Mouse (Mus musculus) heart, postnatal 0 days (tissue): Measurements from ENCODE around the gene Olfr876.

Experiments
- CTCF ChIP-seq: IDR thresholded peaks from 2 replicates; pipeline ENCODE4 v1.5.1; 2016; ENCODE audit warnings: antibody characterized with exemption, control low read depth, low read depth
- EP300 ChIP-seq: IDR thresholded peaks from 2 replicates; pipeline ENCODE4 v1.6.1; 2016; ENCODE audit warnings: antibody characterized with exemption, low read depth

DNA sequence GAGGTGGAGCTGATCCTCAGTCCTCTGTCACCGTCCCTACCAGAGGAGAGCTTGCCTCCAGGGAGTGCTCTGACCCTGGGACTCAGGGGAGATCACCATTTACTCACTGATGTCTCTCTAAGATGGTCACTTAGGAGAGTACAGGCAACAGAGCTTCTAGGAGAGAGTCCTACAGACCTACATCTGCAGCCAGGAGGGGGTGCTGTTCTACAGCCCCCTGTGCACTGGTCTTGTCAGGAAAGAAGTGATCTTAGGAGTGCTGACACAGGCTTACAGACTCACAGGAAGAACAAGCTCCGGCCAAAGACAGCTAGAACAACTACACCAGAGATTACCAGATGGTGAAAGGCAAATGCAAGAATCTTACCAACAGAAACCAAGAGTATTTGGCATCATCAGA is 40.3 kb upstream of the Olfr876 start:
- TF ChIP-seq CTCF = peak; percentile 21; the same call in 1 of the 2 replicates
- TF ChIP-seq EP300 = no peak
